Mouse (Mus musculus): Measurements from ENCODE around the gene Clip3. TPM values are rescaled to one million over a fixed set of nuclear protein-coding genes. Genes with fewer than 3 reads are reported as not detected.

Gene Clip3
- 39.7 and 46.6 TPM in 2 replicates for polyA plus RNA-seq (2016; fragmentation: Nextera tagmentation; extraction: Ambion mirVana)

GRCm38 (mm10) chr7:30291215-30292131 is at the start of gene Clip3:
Clip3 (plus strand) TSS chr7:30291728.
- ATAC-seq (ENCODE audit: insufficient number of reproducible peaks, insufficient read depth, low FRiP score, low TSS enrichment, low read depth), result peak; percentile 69; the same call in 1 of the 2 replicates

GRCm38 (mm10) chr7:30251956-30252954 is 39.3 kb upstream of the Clip3 start:
- H3K4me1 ChIP-seq (replicated peaks), result no peaks in the 10 kb centered on the region
- H3K4me2 ChIP-seq, result no peak overlapping the region
- ATAC-seq (ENCODE audit: insufficient number of reproducible peaks, insufficient read depth, low FRiP score, low TSS enrichment, low read depth), result no peak
- H3K4me3 ChIP-seq (replicated peaks), result no peak overlapping the region
- peaks cover 49% of the 10 kb centered on the region for H3K36me3 ChIP-seq
- no peak overlapping the region for H3K9ac ChIP-seq (replicated peaks)
- WGBS, result 85% methylated on average over 12 of the region's 12 CpGs
- H3K27ac ChIP-seq, result no peak overlapping the region
- H3K9me3 ChIP-seq, result no peaks in the 10 kb centered on the region
- H3K27me3 ChIP-seq, result no peaks in the 10 kb centered on the region

More at GRCm38 (mm10) chr7:30291215-30292131, at the start of gene Clip3:
- Histone ChIP-seq H3K27ac (peak within 1 kb of the TSS; percentile 57), H3K27me3 (no peaks in the 10 kb centered on the region; the same call in 1 of the 2 replicates), H3K4me3 (replicated peaks) (peak within 1 kb of the TSS; percentile 87), H3K9ac (replicated peaks) (peak within 1 kb of the TSS; percentile 87), H3K4me1 (replicated peaks) (peaks cover 26% of the 10 kb centered on the region), H3K4me2 (peak within 1 kb of the TSS; percentile 94), H3K9me3 (no peaks in the 10 kb centered on the region), H3K36me3 (peaks cover 37% of the 10 kb centered on the region)
- WGBS, result 6% methylated on average over 35 of the region's 35 CpGs

GRCm38 (mm10) chr7:30265041-30265440 is 26.5 kb upstream of the Clip3 start:
- no peaks in the 10 kb centered on the region for H3K4me1 ChIP-seq (replicated peaks)
- no peak overlapping the region for H3K27ac ChIP-seq
- WGBS, result 87% methylated on average over 2 of the region's 2 CpGs
- ATAC-seq (ENCODE audit: insufficient number of reproducible peaks, insufficient read depth, low FRiP score, low TSS enrichment, low read depth), result no peak
- no peak overlapping the region for H3K4me3 ChIP-seq (replicated peaks)
- H3K27me3 ChIP-seq, result no peaks in the 10 kb centered on the region
- H3K9me3 ChIP-seq, result no peaks in the 10 kb centered on the region
- H3K9ac ChIP-seq (replicated peaks), result no peak overlapping the region
- no peak overlapping the region for H3K4me2 ChIP-seq
- H3K36me3 ChIP-seq, result peaks cover 37% of the 10 kb centered on the region

GRCm38 (mm10) chr7:30265531-30265930 is 26.0 kb upstream of the Clip3 start:
- WGBS, result 94% methylated on average over 5 of the region's 5 CpGs
- H3K4me1 ChIP-seq (replicated peaks), result no peaks in the 10 kb centered on the region
- H3K27ac ChIP-seq, result no peak overlapping the region
- no peak overlapping the region for H3K9ac ChIP-seq (replicated peaks)
- H3K4me3 ChIP-seq (replicated peaks), result no peak overlapping the region
- H3K36me3 ChIP-seq, result peaks cover 42% of the 10 kb centered on the region
- H3K27me3 ChIP-seq, result no peaks in the 10 kb centered on the region
- H3K9me3 ChIP-seq, result no peaks in the 10 kb centered on the region
- no peak for ATAC-seq (ENCODE audit: insufficient number of reproducible peaks, insufficient read depth, low FRiP score, low TSS enrichment, low read depth)
- H3K4me2 ChIP-seq, result no peak overlapping the region

GRCm38 (mm10) chr7:30265935-30266334 is 25.6 kb upstream of the Clip3 start:
- peaks cover 45% of the 10 kb centered on the region for H3K36me3 ChIP-seq
- no peak for ATAC-seq (ENCODE audit: insufficient number of reproducible peaks, insufficient read depth, low FRiP score, low TSS enrichment, low read depth)
- H3K9ac ChIP-seq (replicated peaks), result no peak overlapping the region
- H3K27ac ChIP-seq, result no peak overlapping the region
- 91% methylated on average over 7 of the region's 7 CpGs for WGBS
- no peak overlapping the region for H3K4me3 ChIP-seq (replicated peaks)
- no peak overlapping the region for H3K4me2 ChIP-seq
- no peaks in the 10 kb centered on the region for H3K9me3 ChIP-seq
- no peaks in the 10 kb centered on the region for H3K27me3 ChIP-seq
- H3K4me1 ChIP-seq (replicated peaks), result no peaks in the 10 kb centered on the region

- no peak overlapping the region for H3K9ac ChIP-seq (replicated peaks)
- WGBS, result 92% methylated on average over 3 of the region's 3 CpGs
- no peaks in the 10 kb centered on the region for H3K4me1 ChIP-seq (replicated peaks)
- peaks cover 45% of the 10 kb centered on the region for H3K36me3 ChIP-seq
- H3K9me3 ChIP-seq, result no peaks in the 10 kb centered on the region
- ATAC-seq (ENCODE audit: insufficient number of reproducible peaks, insufficient read depth, low FRiP score, low TSS enrichment, low read depth), result no peak
- H3K4me2 ChIP-seq, result no peak overlapping the region
- no peak overlapping the region for H3K4me3 ChIP-seq (replicated peaks)
- H3K27ac ChIP-seq, result no peak overlapping the region
- no peaks in the 10 kb centered on the region for H3K27me3 ChIP-seq
These were observed 24.7 kb upstream of the Clip3 start for GRCm38 (mm10) chr7:30266780-30267179.

GRCm38 (mm10) chr7:30269641-30270040 is 21.9 kb upstream of the Clip3 start:
- Histone ChIP-seq H3K9me3 (no peaks in the 10 kb centered on the region), H3K27me3 (no peaks in the 10 kb centered on the region), H3K4me3 (replicated peaks) (no peak overlapping the region), H3K36me3 (peaks cover 51% of the 10 kb centered on the region), H3K4me2 (no peak overlapping the region), H3K4me1 (replicated peaks) (no peaks in the 10 kb centered on the region), H3K9ac (replicated peaks) (0 out of 2 replicates have a peak overlapping the region, but pooled peaks have one; percentile 8), H3K27ac (no peak overlapping the region)
- no peak for ATAC-seq (ENCODE audit: insufficient number of reproducible peaks, insufficient read depth, low FRiP score, low TSS enrichment, low read depth)
- 90% methylated on average over 4 of the region's 4 CpGs for WGBS

- Histone ChIP-seq H3K27ac (no peak overlapping the region), H3K36me3 (peaks cover 30% of the 10 kb centered on the region), H3K4me2 (no peak overlapping the region), H3K4me1 (replicated peaks) (peaks cover 2% of the 10 kb centered on the region; the same call in 1 of the 2 replicates), H3K4me3 (replicated peaks) (no peak overlapping the region), H3K27me3 (no peaks in the 10 kb centered on the region), H3K9ac (replicated peaks) (no peak overlapping the region), H3K9me3 (no peaks in the 10 kb centered on the region)
- ATAC-seq (ENCODE audit: insufficient number of reproducible peaks, insufficient read depth, low FRiP score, low TSS enrichment, low read depth), result no peak
- WGBS, result 65% methylated on average over 6 of the region's 6 CpGs
These were observed 17.1 kb upstream of the Clip3 start for GRCm38 (mm10) chr7:30274383-30274782.

- no peak overlapping the region for H3K9ac ChIP-seq (replicated peaks)
- H3K27me3 ChIP-seq, result no peaks in the 10 kb centered on the region
- ATAC-seq (ENCODE audit: insufficient number of reproducible peaks, insufficient read depth, low FRiP score, low TSS enrichment, low read depth), result no peak
- peak overlapping the region; percentile 82; the same call in 1 of the 2 replicates for H3K4me2 ChIP-seq
- H3K4me1 ChIP-seq (replicated peaks), result peaks cover 14% of the 10 kb centered on the region
- H3K9me3 ChIP-seq, result no peaks in the 10 kb centered on the region
- no peaks in the 10 kb centered on the region for H3K36me3 ChIP-seq
- 47% methylated on average over 2 of the region's 2 CpGs for WGBS
- H3K27ac ChIP-seq, result no peak overlapping the region
- no peak overlapping the region for H3K4me3 ChIP-seq (replicated peaks)
These were observed 12.6 kb upstream of the Clip3 start for GRCm38 (mm10) chr7:30278911-30279310.

- no peak for ATAC-seq (ENCODE audit: insufficient number of reproducible peaks, insufficient read depth, low FRiP score, low TSS enrichment, low read depth)
- H3K27me3 ChIP-seq, result no peaks in the 10 kb centered on the region
- peak overlapping the region; percentile 78 for H3K4me3 ChIP-seq (replicated peaks)
- no peaks in the 10 kb centered on the region for H3K9me3 ChIP-seq
- peak overlapping the region; percentile 95 for H3K27ac ChIP-seq
- H3K9ac ChIP-seq (replicated peaks), result peak overlapping the region; percentile 57
- H3K4me1 ChIP-seq (replicated peaks), result peaks cover 14% of the 10 kb centered on the region
- H3K36me3 ChIP-seq, result no peaks in the 10 kb centered on the region
- 1% methylated on average over 6 of the region's 6 CpGs for WGBS
- peak overlapping the region; percentile 82 for H3K4me2 ChIP-seq
These were observed 12.0 kb upstream of the Clip3 start for GRCm38 (mm10) chr7:30279536-30279935.
